ENCODE assay signal across 21 mouse cellular contexts in genomic region chr5:107934770-107935543, GRCm38 (mm10). TPM values are rescaled to one million over a fixed set of nuclear protein-coding genes. Genes with fewer than 3 reads are reported as not detected.
A peak's percentile ranks its signal among the peaks of the same experiment; 100 is the strongest.
DNase-seq lines count a peak whose midpoint lies in the region; ATAC-seq and TF ChIP-seq lines count a peak whose summit lies in the region.
"Had no signal": no experiment of that assay in that cellular context is flagged by ENCODE, and none has a peak within 500 bp of the region (broad histone marks: within the 10 kb centered on the region; RNA-seq: fewer than 3 reads in every experiment).

No protein-coding gene starts in this region.

- peaks cover 5% of the 10 kb centered on the region; the same call in 1 of the 2 replicates for H3K4me1 ChIP-seq in liver, embryonic 11.5 days (replicated peaks; ENCODE audit: control insufficient read depth, insufficient read depth, low read length)
- H3K4me1 ChIP-seq in liver, postnatal 0 days (ENCODE audit: insufficient read depth) = no peaks in the 10 kb centered on the region
- peaks cover 3 to 11% of the 10 kb centered on the region in 2 experiments; a peak in 3 of 4 replicates for H3K4me1 ChIP-seq in liver, embryonic 14.5 days (replicated peaks; ENCODE audit: control insufficient read depth in 2 of 2, insufficient read depth in 2 of 2, low read length in 1 of 2)
- H3K4me1 ChIP-seq: forebrain, embryonic 10.5 days; heart, embryonic 15.5 days had no signal

- no peak overlapping the region for H3K4me3 ChIP-seq in liver, embryonic 11.5 days (ENCODE audit: low read depth, low read length)
- no peak overlapping the region for H3K4me3 ChIP-seq in liver, postnatal 0 days (ENCODE audit: low read depth, low read length)
- H3K4me3 ChIP-seq in liver, embryonic 14.5 days (ENCODE audit: insufficient read depth in 1 of 2, low read depth in 2 of 2, low read length in 2 of 2) = no peak overlapping the region
- H3K4me3 ChIP-seq: embryonic facial prominence, embryonic 13.5 days; forebrain, embryonic 10.5 days; heart, embryonic 15.5 days; hindbrain, embryonic 13.5 days had no signal

- 58% methylated on average over 10 of the region's 10 CpGs for whole genome bisulfite sequencing in liver, embryonic 11.5 days
- 73% methylated on average over 10 of the region's 10 CpGs for WGBS in liver, postnatal 0 days (ENCODE audit: insufficient replicate concordance)
- WGBS in liver, embryonic 14.5 days (ENCODE audit: insufficient replicate concordance) = 42% methylated on average over 10 of the region's 10 CpGs

- TF ChIP-seq CTCF in liver, postnatal 0 days (IDR thresholded peaks at IDR 0.05; ENCODE audit: low read depth) = no peak
- TF ChIP-seq CTCF in liver, embryonic 14.5 days (IDR thresholded peaks at IDR 0.05; ENCODE audit: low read depth) = no peak

- H3K27me3 ChIP-seq in liver, embryonic 11.5 days (replicated peaks; ENCODE audit: control insufficient read depth, insufficient read depth, low read length) = no peaks in the 10 kb centered on the region
- no peaks in the 10 kb centered on the region for H3K27me3 ChIP-seq in liver, postnatal 0 days (ENCODE audit: insufficient read depth, low read length)
- no peaks in the 10 kb centered on the region for H3K27me3 ChIP-seq in liver, embryonic 14.5 days (ENCODE audit: control insufficient read depth, insufficient read depth, low read length)
- H3K27me3 ChIP-seq: embryonic facial prominence, embryonic 13.5 days; heart, embryonic 15.5 days; hindbrain, embryonic 13.5 days had no signal

- TF ChIP-seq EP300 in liver, postnatal 0 days (IDR thresholded peaks at IDR 0.05; ENCODE audit: low read depth) = no peak
- no peak for TF ChIP-seq EP300 in liver, embryonic 14.5 days (IDR thresholded peaks at IDR 0.05; ENCODE audit: low read depth)

- no peaks in the 10 kb centered on the region for H3K36me3 ChIP-seq in liver, embryonic 11.5 days (ENCODE audit: control insufficient read depth, insufficient read depth, low read length)
- H3K36me3 ChIP-seq in liver, postnatal 0 days (replicated peaks; ENCODE audit: insufficient read depth, low read length) = no peaks in the 10 kb centered on the region
- H3K36me3 ChIP-seq in liver, embryonic 14.5 days (replicated peaks; ENCODE audit: control insufficient read depth, insufficient read depth, low read depth) = no peaks in the 10 kb centered on the region
- H3K36me3 ChIP-seq: embryonic facial prominence, embryonic 13.5 days; forebrain, embryonic 10.5 days; heart, embryonic 15.5 days; hindbrain, embryonic 13.5 days had no signal

- peak overlapping the region; percentile 16; the same call in 1 of the 2 replicates for H3K9ac ChIP-seq in liver, embryonic 11.5 days (ENCODE audit: low read depth, low read length)
- no peak overlapping the region for H3K9ac ChIP-seq in liver, postnatal 0 days (replicated peaks)
- peak overlapping the region; percentile 5; the same call in 1 of the 2 replicates for H3K9ac ChIP-seq in liver, embryonic 14.5 days (replicated peaks)
- H3K9ac ChIP-seq: embryonic facial prominence, embryonic 13.5 days; heart, embryonic 15.5 days; hindbrain, embryonic 13.5 days had no signal

- no peak overlapping the region; the same call in 1 of the 2 replicates for H3K27ac ChIP-seq in liver, embryonic 11.5 days (ENCODE audit: low read depth, low read length)
- no peak overlapping the region for H3K27ac ChIP-seq in liver, postnatal 0 days (ENCODE audit: low read depth)
- no peak overlapping the region for H3K27ac ChIP-seq in liver, embryonic 14.5 days
- H3K27ac ChIP-seq: embryonic facial prominence, embryonic 13.5 days; forebrain, embryonic 10.5 days; heart, embryonic 15.5 days; hindbrain, embryonic 13.5 days; hindbrain, postnatal 0 days had no signal

- no peak for DNase-seq in liver, embryonic 11.5 days (ENCODE audit: low spot score)
- DNase-seq in liver, postnatal 0 days = no peak
- DNase-seq in liver, embryonic 14.5 days (ENCODE audit: low read depth in 3 of 3, low spot score in 3 of 3) = peak in 1 of 3 experiments; percentile 23
- no peak for DNase-seq in adrenal gland, adult 2 months
- DNase-seq in frontal cortex, adult 2 months (ENCODE audit: extremely low spot score in 1 of 2, low spot score in 1 of 2) = no peak
- DNase-seq: adrenal gland, postnatal 10 days; cerebellum, adult 11-12 months; cerebellum, adult 9-11 months; cerebellum, postnatal 36 days; gastrocnemius, postnatal 36 days; heart, adult 18-20 months; heart, postnatal 14 days had no signal

- H3K4me2 ChIP-seq in liver, embryonic 11.5 days = no peak overlapping the region
- no peak overlapping the region for H3K4me2 ChIP-seq in liver, postnatal 0 days (ENCODE audit: low read depth, low read length)
- H3K4me2 ChIP-seq in liver, embryonic 14.5 days (ENCODE audit: low read depth) = no peak overlapping the region
- H3K4me2 ChIP-seq: embryonic facial prominence, embryonic 13.5 days; heart, embryonic 11.5 days; heart, embryonic 15.5 days; hindbrain, embryonic 13.5 days had no signal

- H3K9me3 ChIP-seq in liver, embryonic 11.5 days (ENCODE audit: control insufficient read depth, low read length) = no peaks in the 10 kb centered on the region
- no peaks in the 10 kb centered on the region for H3K9me3 ChIP-seq in liver, postnatal 0 days (ENCODE audit: low read length)
- H3K9me3 ChIP-seq in liver, embryonic 14.5 days (ENCODE audit: control insufficient read depth, low read length) = no peaks in the 10 kb centered on the region
- H3K9me3 ChIP-seq: embryonic facial prominence, embryonic 13.5 days; forebrain, embryonic 10.5 days; heart, embryonic 15.5 days; hindbrain, embryonic 13.5 days had no signal

- ATAC-seq in liver, embryonic 11.5 days (replicated peaks; ENCODE audit: low FRiP score) = peak; percentile 72
- no peak for ATAC-seq in liver, postnatal 0 days
- ATAC-seq in erythroid progenitor cell, adult 5-6 weeks (replicated peaks; ENCODE audit: low FRiP score, poor library complexity, severe bottlenecking) = peak; percentile 75
- peak; percentile 61; the same call in 1 of the 2 replicates for ATAC-seq in liver, embryonic 14.5 days (ENCODE audit: insufficient read depth)
- peak; percentile 73 for ATAC-seq in megakaryocyte-erythroid progenitor cell, adult 5-6 weeks (replicated peaks; ENCODE audit: low FRiP score, low TSS enrichment, poor library complexity, severe bottlenecking)
- ATAC-seq: forebrain, embryonic 14.5 days; hindbrain, postnatal 0 days had no signal

RNA-seq across cellular contexts. Expression of gene Rpl5, which starts 34.7 kb away (rescaled TPM):
- polyA plus RNA-seq in liver, embryonic 11.5 days (2014; fragmentation: Nextera tagmentation; extraction: Ambion mirVana) = 102 and 105 TPM in 2 replicates
- 20.2 TPM in 2 replicates for polyA plus RNA-seq in liver, postnatal 0 days (2015; fragmentation: Nextera tagmentation; extraction: Ambion mirVana)
- 117 and 187 TPM in 2 replicates for total RNA-seq in erythroid progenitor cell, adult 5-6 weeks (2015; ENCODE audit: low replicate concordance)
- 70.6 and 101 TPM in 2 replicates for total RNA-seq in erythroid progenitor cell, adult 5-6 weeks (2017; ENCODE audit: low replicate concordance)
- 62.8 and 96.9 TPM in 2 replicates for polyA plus RNA-seq in liver, embryonic 14.5 days (2012; rRNA removed)
- 27.6 and 29.1 TPM in 2 replicates for polyA plus RNA-seq in liver, embryonic 14.5 days (2014; fragmentation: Nextera tagmentation; extraction: Ambion mirVana)
- total RNA-seq in megakaryocyte-erythroid progenitor cell, adult 5-6 weeks (2014; fragmentation: Nextera tagmentation) = 494 and 673 TPM in 2 replicates
- 307 and 371 TPM in 2 replicates for total RNA-seq in megakaryocyte-erythroid progenitor cell, adult 5-6 weeks (2017)
- total RNA-seq in adrenal gland, adult 2 months (2021) = 10 to 100 TPM; 45.6 to 62.3 TPM
- 9.9 and 18.3 TPM in 2 replicates for polyA plus RNA-seq in adrenal gland, adult 2 months (2012; rRNA removed)
- polyA plus RNA-seq in frontal cortex, adult 2 months (2012; rRNA removed) = 92.1 and 106 TPM in 2 replicates

RNA-seq across cellular contexts. Expression of gene Fam69a, which starts 51.9 kb away (rescaled TPM):
- polyA plus RNA-seq in liver, embryonic 11.5 days (2014; fragmentation: Nextera tagmentation; extraction: Ambion mirVana) = 19.5 and 20.6 TPM in 2 replicates
- polyA plus RNA-seq in liver, postnatal 0 days (2015; fragmentation: Nextera tagmentation; extraction: Ambion mirVana) = 8.3 and 9.0 TPM in 2 replicates
- 34.4 and 36.8 TPM in 2 replicates for total RNA-seq in erythroid progenitor cell, adult 5-6 weeks (2015; ENCODE audit: low replicate concordance)
- total RNA-seq in erythroid progenitor cell, adult 5-6 weeks (2017; ENCODE audit: low replicate concordance) = 10.4 and 26.4 TPM in 2 replicates
- 0.88 and 1.8 TPM in 2 replicates for polyA plus RNA-seq in liver, embryonic 14.5 days (2012; rRNA removed)
- 8.0 TPM in 2 replicates for polyA plus RNA-seq in liver, embryonic 14.5 days (2014; fragmentation: Nextera tagmentation; extraction: Ambion mirVana)
- 29.1 and 44.1 TPM in 2 replicates for total RNA-seq in megakaryocyte-erythroid progenitor cell, adult 5-6 weeks (2014; fragmentation: Nextera tagmentation)
- 19.2 and 23.6 TPM in 2 replicates for total RNA-seq in megakaryocyte-erythroid progenitor cell, adult 5-6 weeks (2017)
- total RNA-seq in adrenal gland, adult 2 months (2021) = 1 to 10 TPM; 2.7 to 9.1 TPM
- polyA plus RNA-seq in adrenal gland, adult 2 months (2012; rRNA removed) = 0.17 and 0.22 TPM in 2 replicates
- polyA plus RNA-seq in frontal cortex, adult 2 months (2012; rRNA removed) = 16.8 and 17.9 TPM in 2 replicates
